Mouse (Mus musculus): Measurements from ENCODE around the gene Klhdc1. TPM values are rescaled to one million over a fixed set of nuclear protein-coding genes. Genes with fewer than 3 reads are reported as not detected.

Klhdc1 gene
- polyA plus RNA-seq, 1 experiment from 2014 or later: 6.6 TPM

DNA sequence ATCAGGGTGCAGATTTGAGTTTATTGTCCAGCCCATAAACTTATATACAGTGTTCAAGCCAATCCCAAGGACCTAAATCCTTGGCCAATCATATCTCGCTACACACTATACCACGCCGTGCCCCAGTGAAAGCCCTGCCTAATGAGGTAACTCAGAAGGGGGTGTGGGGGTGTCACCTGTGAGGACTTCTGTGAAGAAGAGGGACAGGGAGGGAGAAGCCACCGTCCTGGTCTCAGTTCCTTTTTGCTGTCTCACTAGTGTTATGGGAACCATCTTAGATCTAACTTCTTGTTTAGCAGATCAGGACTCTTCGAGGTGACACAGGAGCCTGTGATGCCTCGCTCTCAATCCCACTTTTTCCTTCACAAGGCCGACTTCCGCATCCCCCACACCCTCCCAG, 46.6 kb downstream of the Klhdc1 start:
- ATAC-seq (ENCODE audit: low FRiP score): no peak
- WGBS: 92% methylated on average over 8 of the region's 8 CpGs

GRCm38 (mm10) chr12:69288699-69289098, 47.7 kb downstream of the Klhdc1 start:
- Histone ChIP-seq H3K9me3 (replicated peaks) (no peaks in the 10 kb centered on the region), H3K4me1 (no peaks in the 10 kb centered on the region), H3K36me3 (no peaks in the 10 kb centered on the region), H3K4me2 (replicated peaks) (no peak overlapping the region), H3K9ac (no peak overlapping the region), H3K27ac (no peak overlapping the region), H3K4me3 (no peak overlapping the region), H3K27me3 (no peaks in the 10 kb centered on the region)
- 80% methylated on average over 9 of the region's 9 CpGs for WGBS
- ATAC-seq (ENCODE audit: low FRiP score): no peak

More for the DNA sequence above, 46.6 kb downstream of the Klhdc1 start:
- Histone ChIP-seq H3K4me1 (no peaks in the 10 kb centered on the region), H3K36me3 (no peaks in the 10 kb centered on the region), H3K4me3 (no peak overlapping the region), H3K9me3 (replicated peaks) (no peaks in the 10 kb centered on the region), H3K27ac (no peak overlapping the region), H3K4me2 (replicated peaks) (no peak overlapping the region), H3K9ac (no peak overlapping the region), H3K27me3 (no peaks in the 10 kb centered on the region)

- no peak for ATAC-seq (ENCODE audit: low FRiP score)
- Histone ChIP-seq H3K27ac (no peak overlapping the region), H3K4me3 (no peak overlapping the region), H3K9ac (no peak overlapping the region), H3K9me3 (replicated peaks) (no peaks in the 10 kb centered on the region), H3K4me2 (replicated peaks) (no peak overlapping the region), H3K4me1 (peaks cover 3% of the 10 kb centered on the region; the same call in 1 of the 2 replicates), H3K27me3 (no peaks in the 10 kb centered on the region), H3K36me3 (no peaks in the 10 kb centered on the region)
- 91% methylated on average over 6 of the region's 6 CpGs for WGBS
Measured at GRCm38 (mm10) chr12:69292401-69292800, 51.4 kb downstream of the Klhdc1 start.

GRCm38 (mm10) chr12:69293815-69294214, 52.8 kb downstream of the Klhdc1 start:
- H3K27me3 ChIP-seq: no peaks in the 10 kb centered on the region
- 51% methylated on average over 2 of the region's 2 CpGs for WGBS
- no peak for ATAC-seq (ENCODE audit: low FRiP score)
- no peak overlapping the region for H3K4me2 ChIP-seq (replicated peaks)
- peaks cover 16% of the 10 kb centered on the region for H3K4me1 ChIP-seq
- H3K27ac ChIP-seq: no peak overlapping the region
- no peak overlapping the region for H3K9ac ChIP-seq
- H3K4me3 ChIP-seq: no peak overlapping the region
- no peaks in the 10 kb centered on the region for H3K9me3 ChIP-seq (replicated peaks)
- no peaks in the 10 kb centered on the region for H3K36me3 ChIP-seq

GRCm38 (mm10) chr12:69294936-69295335, 54.0 kb downstream of the Klhdc1 start:
- no peak overlapping the region for H3K4me3 ChIP-seq
- no peak overlapping the region for H3K27ac ChIP-seq
- no peaks in the 10 kb centered on the region for H3K9me3 ChIP-seq (replicated peaks)
- no peaks in the 10 kb centered on the region for H3K27me3 ChIP-seq
- no peak for ATAC-seq (ENCODE audit: low FRiP score)
- 83% methylated on average over 2 of the region's 2 CpGs for WGBS
- H3K36me3 ChIP-seq: 0 out of 2 replicates have a peak, but pooled peaks cover 2% of the 10 kb centered on the region
- no peak overlapping the region for H3K4me2 ChIP-seq (replicated peaks)
- H3K4me1 ChIP-seq: peaks cover 22% of the 10 kb centered on the region
- H3K9ac ChIP-seq: no peak overlapping the region

DNA sequence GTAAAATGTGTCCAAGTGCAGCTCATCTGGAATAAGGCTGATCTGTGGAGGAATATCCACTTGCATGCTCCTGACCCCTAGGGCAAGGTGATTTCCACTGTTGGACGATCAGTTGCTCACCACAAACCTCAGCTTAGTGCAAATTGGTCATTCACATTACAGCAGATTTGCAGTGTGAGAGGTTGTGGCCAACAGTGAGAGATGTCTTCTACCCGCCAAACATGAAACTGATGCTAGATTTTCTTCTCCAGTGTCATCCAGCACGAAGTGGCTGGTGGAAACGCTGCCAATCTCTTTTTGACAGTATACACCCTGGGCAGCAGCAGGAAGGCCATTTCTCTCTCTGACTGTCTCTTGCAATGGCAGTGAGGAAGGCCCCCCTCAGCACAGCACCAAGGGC, 54.7 kb downstream of the Klhdc1 start:
- peak overlapping the region; percentile 75 for H3K4me2 ChIP-seq (replicated peaks)
- peak overlapping the region; percentile 99 for H3K27ac ChIP-seq

GRCm38 (mm10) chr12:69296511-69297410, 55.8 kb downstream of the Klhdc1 start, which contains the start of gene Klhdc2:
Gene Klhdc2, plus strand, starts transcription at chr12:69296681.
- ATAC-seq (ENCODE audit: low FRiP score): peak; percentile 96
- Histone ChIP-seq H3K4me3 (peak within 1 kb of the TSS; percentile 97), H3K9me3 (replicated peaks) (no peaks in the 10 kb centered on the region), H3K4me2 (replicated peaks) (peak within 1 kb of the TSS; percentile 75), H3K36me3 (peaks cover 16% of the 10 kb centered on the region), H3K4me1 (peaks cover 22% of the 10 kb centered on the region), H3K27ac (peak within 1 kb of the TSS; percentile 99), H3K27me3 (no peaks in the 10 kb centered on the region), H3K9ac (peak within 1 kb of the TSS; percentile 99)
- under 1% methylated on average over 96 of the region's 98 CpGs for whole genome bisulfite sequencing

More for the DNA sequence above, 54.7 kb downstream of the Klhdc1 start:
- Histone ChIP-seq H3K9me3 (replicated peaks) (no peaks in the 10 kb centered on the region), H3K4me3 (no peak overlapping the region), H3K27me3 (no peaks in the 10 kb centered on the region), H3K9ac (0 out of 2 replicates have a peak overlapping the region, but pooled peaks have one; percentile 99), H3K4me1 (peaks cover 22% of the 10 kb centered on the region), H3K36me3 (peaks cover 7% of the 10 kb centered on the region)
- 79% methylated on average over 4 of the region's 4 CpGs for WGBS
- no peak for ATAC-seq (ENCODE audit: low FRiP score)

GRCm38 (mm10) chr12:69297411-69298150, 56.6 kb downstream of the Klhdc1 start:
- WGBS: 18% methylated on average over 20 of the region's 20 CpGs
- peaks cover 22% of the 10 kb centered on the region for H3K4me1 ChIP-seq
- ATAC-seq (ENCODE audit: low FRiP score): no peak

DNA sequence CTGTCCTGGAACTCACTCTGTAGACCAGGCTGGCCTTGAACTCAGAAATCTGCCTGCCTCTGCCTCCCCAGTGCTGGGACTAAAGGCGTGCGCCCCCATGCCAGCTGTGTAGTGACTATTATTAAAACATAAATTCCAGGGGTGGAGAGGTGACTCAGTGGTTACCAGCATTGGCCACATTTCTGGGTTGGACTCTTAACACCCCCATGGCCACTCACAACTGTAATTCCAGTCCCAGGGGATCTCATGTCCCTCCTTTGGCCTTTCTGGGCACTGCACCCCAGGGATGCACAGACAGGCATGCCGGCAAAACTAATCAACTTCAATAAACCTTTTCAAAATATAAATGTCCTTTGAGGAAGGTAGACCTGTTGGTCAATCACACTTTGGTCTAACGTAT, 57.3 kb downstream of the Klhdc1 start:
- Histone ChIP-seq H3K36me3 (peaks cover 30% of the 10 kb centered on the region), H3K4me3 (peak overlapping the region; percentile 97), H3K4me2 (replicated peaks) (peak overlapping the region; percentile 75), H3K9me3 (replicated peaks) (no peaks in the 10 kb centered on the region), H3K27me3 (no peaks in the 10 kb centered on the region), H3K9ac (no peak overlapping the region), H3K4me1 (peaks cover 22% of the 10 kb centered on the region), H3K27ac (no peak overlapping the region)
- ATAC-seq (ENCODE audit: low FRiP score): no peak
- WGBS: 95% methylated on average over 4 of the region's 4 CpGs

More at GRCm38 (mm10) chr12:69297411-69298150, 56.6 kb downstream of the Klhdc1 start:
- H3K27me3 ChIP-seq: no peaks in the 10 kb centered on the region
- no peaks in the 10 kb centered on the region for H3K9me3 ChIP-seq (replicated peaks)
- peak overlapping the region; percentile 75 for H3K4me2 ChIP-seq (replicated peaks)
- H3K36me3 ChIP-seq: peaks cover 24% of the 10 kb centered on the region
- peak overlapping the region; percentile 99 for H3K9ac ChIP-seq
- H3K4me3 ChIP-seq: peak overlapping the region; percentile 97
- H3K27ac ChIP-seq: peak overlapping the region; percentile 99

GRCm38 (mm10) chr12:69299231-69299630, 58.3 kb downstream of the Klhdc1 start:
- peak overlapping the region; percentile 75 for H3K4me2 ChIP-seq (replicated peaks)
- peaks cover 37% of the 10 kb centered on the region for H3K36me3 ChIP-seq
- no peak for ATAC-seq (ENCODE audit: low FRiP score)
- H3K27me3 ChIP-seq: no peaks in the 10 kb centered on the region
- H3K9me3 ChIP-seq (replicated peaks): no peaks in the 10 kb centered on the region
- 0 out of 2 replicates have a peak overlapping the region, but pooled peaks have one; percentile 23 for H3K9ac ChIP-seq
- WGBS: 73% methylated on average over 12 of the region's 12 CpGs
- H3K4me3 ChIP-seq: peak overlapping the region; percentile 13; the same call in 1 of the 2 replicates
- peaks cover 22% of the 10 kb centered on the region for H3K4me1 ChIP-seq
- no peak overlapping the region for H3K27ac ChIP-seq

GRCm38 (mm10) chr12:69299831-69300230, 58.9 kb downstream of the Klhdc1 start:
- no peaks in the 10 kb centered on the region for H3K27me3 ChIP-seq
- H3K4me3 ChIP-seq: no peak overlapping the region
- WGBS: 93% methylated on average over 3 of the region's 3 CpGs
- peaks cover 22% of the 10 kb centered on the region for H3K4me1 ChIP-seq
- H3K9me3 ChIP-seq (replicated peaks): no peaks in the 10 kb centered on the region
- H3K4me2 ChIP-seq (replicated peaks): no peak overlapping the region; the same call in 1 of the 2 replicates
- H3K9ac ChIP-seq: no peak overlapping the region
- H3K36me3 ChIP-seq: peaks cover 41% of the 10 kb centered on the region
- H3K27ac ChIP-seq: no peak overlapping the region
- ATAC-seq (ENCODE audit: low FRiP score): no peak

DNA sequence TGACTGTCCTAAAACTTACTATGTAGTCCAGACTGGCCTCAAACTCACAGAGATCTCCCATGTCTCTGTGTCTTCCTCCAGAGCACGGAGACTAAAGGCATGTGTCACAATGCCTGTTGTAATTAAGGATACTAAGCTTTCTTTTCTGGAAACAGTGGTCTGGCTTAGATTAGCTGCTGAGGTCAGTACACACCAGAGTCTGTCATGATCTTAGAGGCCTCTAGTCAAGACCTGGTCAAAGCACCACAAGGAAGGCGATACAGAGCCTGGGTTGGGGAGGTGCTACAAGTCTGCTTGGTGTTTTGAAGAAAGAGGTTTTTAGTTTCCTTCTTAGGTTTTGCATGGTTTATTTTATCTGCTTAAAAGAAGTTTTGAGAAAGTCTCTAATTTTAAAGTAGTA, 59.4 kb downstream of the Klhdc1 start:
- Histone ChIP-seq H3K27ac (no peak overlapping the region), H3K36me3 (peaks cover 47% of the 10 kb centered on the region), H3K9me3 (replicated peaks) (no peaks in the 10 kb centered on the region), H3K4me2 (replicated peaks) (no peak overlapping the region), H3K27me3 (no peaks in the 10 kb centered on the region), H3K9ac (no peak overlapping the region), H3K4me1 (peaks cover 22% of the 10 kb centered on the region), H3K4me3 (no peak overlapping the region)
- ATAC-seq (ENCODE audit: low FRiP score): no peak
- 86% methylated on average over 2 of the region's 2 CpGs for WGBS
